ENCODE assay signal across 8 mouse cellular contexts in genomic region chr9:67209451-67209850, GRCm38 (mm10).
"Had no signal": no experiment of that assay in that cellular context is flagged by ENCODE, and none has a peak within 500 bp of the region (broad histone marks: within the 10 kb centered on the region; RNA-seq: fewer than 3 reads in every experiment).

No protein-coding gene starts in this region.

- DNase-seq: kidney, postnatal 36 days; layer of hippocampus, adult 9-11 months; layer of hippocampus, postnatal 36 days; lung, embryonic 14.5 days; lung, postnatal 10 days; thymus, postnatal 4 days had no signal

- ATAC-seq: liver, embryonic 12.5 days; midbrain, embryonic 15.5 days had no signal
